Mouse (Mus musculus) frontal cortex, postnatal 14 days (tissue): Measurements from ENCODE around the gene 1110051M20Rik.

Experiments
- DNase-seq, 2 experiments: peaks; one replicate each; pipeline ENCODE4 v3.0.0; 2022; ENCODE audit warnings: low spot score in 2 of 2

The 1110051M20Rik gene

GRCm38 (mm10) chr2:91457656-91458251 is 13.2 kb upstream of the 1110051M20Rik start:
- no peak for DNase-seq

DNA sequence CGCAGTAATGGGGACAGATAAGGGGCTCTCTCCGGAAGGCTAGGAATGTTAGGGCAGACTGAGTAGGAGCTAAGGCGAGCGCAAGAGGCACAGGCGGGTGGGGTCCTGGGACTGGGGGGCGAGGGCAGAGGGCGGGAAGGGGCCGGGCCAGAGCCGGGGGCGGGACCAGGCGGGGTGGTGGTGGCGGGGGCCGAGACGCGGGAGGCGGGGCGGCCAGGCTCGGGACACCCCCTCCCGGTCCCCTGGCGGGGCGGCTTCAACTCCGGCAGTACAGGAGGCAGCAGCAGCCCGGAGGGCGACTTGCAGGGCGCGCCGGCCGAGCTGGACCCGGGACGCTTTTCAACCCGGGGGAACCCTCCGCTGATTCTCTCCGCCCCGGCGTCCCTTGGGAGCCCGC is 12.8 kb upstream of the 1110051M20Rik start, which contains the start of gene Lrp4:
Gene Lrp4, plus strand, starts transcription at position 253 of the 397 bp plus-strand sequence.
- DNase-seq: no peak

- DNase-seq: no peak
These were observed 12.1 kb upstream of the 1110051M20Rik start for GRCm38 (mm10) chr2:91456491-91457100.

DNA sequence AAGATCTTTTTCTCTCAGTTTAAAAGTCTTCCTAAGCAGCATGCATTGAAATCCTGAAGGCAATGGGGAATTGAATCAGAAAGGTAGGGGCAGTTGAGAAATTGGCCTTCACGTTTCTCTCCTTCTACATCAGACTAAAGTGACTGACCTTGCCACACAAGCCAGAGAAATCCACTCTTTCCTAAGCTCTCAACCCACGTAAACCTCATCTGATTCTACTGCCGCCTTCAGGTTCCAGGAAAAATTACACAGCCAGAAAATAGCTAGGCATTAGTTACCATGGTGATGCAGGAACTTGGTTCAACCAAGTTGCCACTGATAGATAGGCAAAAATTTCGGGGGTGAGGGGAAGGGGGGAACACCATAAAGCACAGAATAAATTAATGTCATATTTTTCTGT is 11.3 kb upstream of the 1110051M20Rik start:
- no peak for DNase-seq

DNA sequence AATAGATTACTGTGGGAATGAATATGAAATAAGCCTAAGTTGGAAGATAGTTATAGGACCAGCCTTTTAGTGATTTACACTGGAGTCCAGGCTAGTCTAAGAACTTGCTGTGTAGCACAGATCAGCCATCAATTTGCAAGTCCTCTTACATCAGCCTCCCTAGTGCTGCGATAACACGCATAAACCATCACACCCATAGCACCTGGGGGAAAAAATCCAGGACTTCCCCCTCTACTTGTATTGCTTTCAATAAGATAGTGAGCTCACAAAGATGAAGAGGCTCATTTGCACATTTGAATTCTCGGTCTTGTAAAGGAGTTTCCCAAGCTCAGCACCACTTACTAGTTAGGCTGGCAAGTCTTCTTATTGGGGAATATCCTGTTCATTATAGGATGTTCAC is 9.9 kb upstream of the 1110051M20Rik start:
- no peak for DNase-seq

- DNase-seq: no peak
These were observed 8.9 kb upstream of the 1110051M20Rik start for GRCm38 (mm10) chr2:91453231-91454075.

GRCm38 (mm10) chr2:91452658-91453057 is 8.2 kb upstream of the 1110051M20Rik start:
- no peak for DNase-seq

DNA sequence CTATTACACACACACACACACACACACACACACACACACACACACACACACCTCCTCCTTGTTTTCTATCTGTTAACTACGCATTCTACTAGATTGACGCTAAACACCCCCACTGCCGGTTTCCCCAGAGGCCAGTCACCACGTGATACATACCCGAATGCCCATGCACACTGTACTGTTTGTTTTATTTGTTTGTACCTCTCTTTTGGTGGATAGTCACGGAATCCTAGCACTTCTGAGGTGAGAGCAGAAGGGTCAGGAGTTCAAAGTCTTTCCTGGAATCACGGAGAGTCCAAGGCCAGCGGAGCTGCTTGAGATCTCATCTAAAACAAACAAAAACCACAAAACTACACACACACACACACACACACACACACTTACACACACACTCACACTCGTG is 5.8 kb upstream of the 1110051M20Rik start:
- no peak for DNase-seq

- no peak for DNase-seq
These were observed 5.2 kb upstream of the 1110051M20Rik start for GRCm38 (mm10) chr2:91449662-91450061.

- DNase-seq: no peak
These were observed 2.3 kb downstream of the 1110051M20Rik start for GRCm38 (mm10) chr2:91442241-91442640.

GRCm38 (mm10) chr2:91441715-91442114 is 2.8 kb downstream of the 1110051M20Rik start:
- DNase-seq: no peak

DNA sequence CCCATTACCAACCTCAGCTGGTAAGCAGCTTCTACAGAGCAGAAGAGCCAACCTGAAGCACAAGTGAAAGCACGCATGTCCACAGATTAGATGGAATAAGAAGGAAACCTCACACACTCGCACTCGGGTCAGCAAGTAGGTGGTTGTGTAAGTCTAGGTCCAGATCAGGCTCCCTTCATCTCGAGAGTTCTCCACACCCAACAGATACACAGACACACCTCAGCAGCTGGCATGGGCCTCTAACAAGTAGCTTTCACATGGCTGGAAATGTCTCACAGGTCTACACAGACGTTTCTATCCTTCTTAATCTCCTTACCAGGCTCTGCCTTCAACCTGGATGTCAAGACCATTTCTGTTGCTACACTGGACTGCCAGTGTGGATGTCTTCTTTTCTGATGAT is 3.8 kb downstream of the 1110051M20Rik start:
- DNase-seq: no peak

GRCm38 (mm10) chr2:91439876-91440275 is 4.6 kb downstream of the 1110051M20Rik start:
- DNase-seq: no peak

DNA sequence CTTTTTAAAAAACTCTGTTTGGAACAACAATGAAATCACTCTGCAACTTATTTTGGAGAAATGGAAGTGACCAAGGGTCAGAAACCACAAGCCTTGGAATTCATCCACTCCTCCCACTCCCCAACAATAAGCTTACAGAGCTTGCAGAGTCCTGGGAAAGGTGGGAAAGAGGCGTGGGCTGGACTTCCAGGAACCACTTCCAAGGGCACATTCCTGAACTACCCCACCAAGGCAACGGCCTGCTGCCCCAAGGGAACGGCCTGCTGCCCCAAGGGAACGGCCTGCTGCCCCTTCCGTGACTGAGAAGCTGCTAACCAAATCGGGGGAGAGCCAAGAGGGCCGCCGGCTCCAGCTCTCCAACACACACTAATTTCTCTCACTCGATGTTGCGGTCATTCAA is 5.2 kb downstream of the 1110051M20Rik start:
- no peak for DNase-seq

DNA sequence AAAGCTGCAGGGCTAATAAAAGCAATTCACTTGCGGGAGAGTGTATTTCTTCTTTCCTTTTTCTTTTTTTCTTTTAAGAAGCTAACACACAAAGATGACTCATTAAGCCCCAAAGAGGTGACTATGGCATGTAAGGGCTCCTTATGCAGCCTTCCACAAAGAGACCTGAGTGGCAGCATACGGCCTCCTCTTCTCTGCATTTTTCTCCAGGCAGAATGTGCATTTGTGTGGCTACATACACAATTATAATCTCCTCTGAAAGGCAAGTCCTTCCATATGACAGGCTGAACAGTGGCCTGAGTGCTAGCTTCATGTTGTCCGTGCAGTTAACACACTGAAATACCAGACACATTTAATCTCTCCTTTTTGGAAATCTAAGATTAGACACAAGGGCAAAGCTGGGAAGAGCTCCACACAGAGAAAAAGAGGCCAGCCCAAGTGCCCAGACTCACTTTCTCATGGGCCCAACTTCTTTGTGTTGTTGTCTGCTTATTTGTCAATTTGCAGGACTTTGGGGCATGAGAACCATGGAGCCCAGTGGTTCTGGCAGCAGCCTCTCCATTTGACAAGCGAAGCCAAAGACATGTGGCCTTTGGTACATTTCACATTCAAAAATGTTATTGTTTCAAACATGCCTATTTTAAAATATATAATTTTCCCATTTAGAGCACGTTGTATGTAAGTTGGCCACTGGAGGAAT is 7.2 kb downstream of the 1110051M20Rik start:
- no peak for DNase-seq

- DNase-seq: no peak
These were observed 7.8 kb downstream of the 1110051M20Rik start for GRCm38 (mm10) chr2:91436713-91437112.

DNA sequence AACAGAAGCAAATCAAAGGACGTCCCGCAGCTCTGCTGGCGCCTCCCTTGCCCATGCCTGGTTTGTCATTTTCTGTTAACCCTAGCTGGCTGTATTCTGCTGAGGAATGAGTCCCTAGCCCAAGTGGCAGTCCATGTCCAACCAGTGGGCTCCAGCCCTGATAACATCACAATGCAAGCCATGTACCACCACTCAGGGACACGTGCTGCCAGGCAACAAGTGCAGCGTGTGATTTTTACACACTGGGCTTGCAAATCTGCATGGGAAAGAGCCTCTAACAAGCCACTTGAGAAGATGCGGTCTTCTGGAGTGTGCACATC is 13.9 kb downstream of the 1110051M20Rik start:
- no peak for DNase-seq

DNA sequence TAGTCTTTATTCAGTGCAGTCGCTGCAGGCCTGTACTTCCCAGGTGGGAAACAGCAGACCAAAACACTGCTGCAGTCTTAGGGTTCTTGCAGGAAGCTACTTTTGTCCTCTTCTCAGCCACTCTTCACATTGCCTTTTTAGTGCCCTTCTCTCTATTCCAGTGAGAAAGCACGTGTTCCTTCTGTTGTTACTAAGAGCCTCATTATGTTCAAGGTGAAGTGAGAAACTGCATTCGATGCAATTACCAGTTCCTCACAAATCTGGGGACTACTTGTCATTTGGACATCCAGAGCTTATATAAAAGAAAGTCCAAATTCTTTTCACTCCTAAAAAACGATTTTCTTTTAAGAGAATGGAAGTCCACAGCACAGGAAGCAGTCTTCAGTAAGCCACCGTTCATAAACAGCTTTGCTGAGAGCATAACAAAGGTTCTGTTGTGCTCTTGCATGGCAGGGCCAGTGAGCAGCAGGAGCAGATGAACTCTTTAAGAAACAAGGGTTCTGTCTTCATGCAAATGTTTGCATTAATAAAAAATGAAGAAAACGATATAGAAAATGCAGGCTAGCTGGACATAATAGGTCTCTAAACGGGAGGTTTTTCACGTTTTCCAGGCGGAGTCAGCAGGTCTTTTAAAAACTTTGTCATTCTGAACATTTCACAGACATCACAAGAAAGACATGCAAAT is 14.4 kb downstream of the 1110051M20Rik start:
- DNase-seq: no peak

DNA sequence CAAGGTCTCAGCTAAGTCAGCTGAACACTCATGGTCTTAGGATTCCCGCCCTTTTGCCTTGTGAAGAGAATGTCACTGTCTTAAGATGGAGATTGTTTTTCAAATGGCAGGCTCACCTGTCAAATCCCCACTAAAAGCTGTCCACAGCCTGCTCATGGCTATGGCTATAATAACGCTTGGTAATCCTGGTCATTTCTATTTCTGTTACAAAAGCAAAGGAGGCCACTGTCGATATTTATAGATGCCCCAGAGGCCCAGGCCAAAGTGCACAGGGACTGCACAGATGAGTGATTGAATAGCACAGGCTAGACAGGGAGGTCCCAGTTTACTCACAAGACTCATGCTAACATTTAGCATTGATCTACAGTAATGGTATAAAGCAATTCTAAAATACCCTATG is 15.4 kb downstream of the 1110051M20Rik start:
- DNase-seq: no peak

GRCm38 (mm10) chr2:91426321-91426720 is 18.2 kb downstream of the 1110051M20Rik start:
- DNase-seq: no peak

- DNase-seq: no peak
These were observed 20.3 kb downstream of the 1110051M20Rik start for GRCm38 (mm10) chr2:91424061-91424720.
